Mouse (Mus musculus) heart, postnatal 0 days (tissue): ENCODE results near the gene Hsf2bp. TPM values are rescaled to one million over a fixed set of nuclear protein-coding genes. Genes with fewer than 3 reads are reported as not detected.

Experiments used
- ATAC-seq: fragments of 200-750 bp; cut with Nextera tagmentation; 2 replicates; pipeline ENCODE4 v1.8.0; 2017; ENCODE audit warnings: low read depth, moderate number of reproducible peaks, moderate library complexity; ENCODE audit not compliant: insufficient read depth
- DNase-seq: peaks from one replicate; pipeline ENCODE4 v3.0.0-alpha.2; 2016; ENCODE audit warnings: low spot score
- H3K27ac ChIP-seq: fragments of 300-500 bp; sonication (generic); 2 replicates; pipeline ENCODE4 v1.5.1; 2014; ENCODE audit warnings: low read depth, mild to moderate bottlenecking
- H3K27me3 ChIP-seq: fragments of 300-500 bp; sonication (generic); 2 replicates; pipeline ENCODE4 v1.6.1; 2014; ENCODE audit warnings: low read length, mixed read lengths; ENCODE audit not compliant: control insufficient read depth, insufficient read depth
- H3K36me3 ChIP-seq: fragments of 300-500 bp; sonication (generic); replicated peaks from 2 replicates; pipeline ENCODE4 v1.6.1; 2014; ENCODE audit warnings: low read length, mixed read lengths; ENCODE audit not compliant: control insufficient read depth, insufficient read depth
- H3K4me1 ChIP-seq: fragments of 300-500 bp; sonication (generic); 2 replicates; pipeline ENCODE4 v1.6.1; 2014; ENCODE audit warnings: antibody characterized with exemption; ENCODE audit not compliant: control insufficient read depth, insufficient read depth
- H3K4me2 ChIP-seq: fragments of 300-500 bp; sonication (generic); 2 replicates; pipeline ENCODE4 v1.6.1; 2014; ENCODE audit warnings: low read depth, mild to moderate bottlenecking, low read length, moderate library complexity
- H3K4me3 ChIP-seq: fragments of 300-500 bp; sonication (generic); 2 replicates; pipeline ENCODE4 v1.5.1; 2014; ENCODE audit warnings: low read depth, low read length
- H3K9ac ChIP-seq: fragments of 300-500 bp; sonication (generic); replicated peaks from 2 replicates; pipeline ENCODE4 v1.6.1; 2014; ENCODE audit warnings: low read depth, low read length, mixed read lengths
- H3K9me3 ChIP-seq: fragments of 300-500 bp; sonication (generic); replicated peaks from 2 replicates; pipeline ENCODE4 v1.6.1; 2016; ENCODE audit warnings: low read length; ENCODE audit not compliant: control insufficient read depth
- CTCF ChIP-seq: IDR thresholded peaks from 2 replicates; pipeline ENCODE4 v1.5.1; 2016; ENCODE audit warnings: antibody characterized with exemption, control low read depth, low read depth
- EP300 ChIP-seq: IDR thresholded peaks from 2 replicates; pipeline ENCODE4 v1.6.1; 2016; ENCODE audit warnings: antibody characterized with exemption, low read depth
- WGBS: fragments of 180-500 bp; shearing (Covaris S2); extraction: QIAGEN DNeasy Blood & Tissue Kit; methylation state at CpG from one replicate; pipeline ENCODE4 v1.1.7; 2014; 5-methylcytosine and 5-hydroxymethylcytosine counted together
- polyA plus RNA-seq: library from polyadenylated mRNA; unstranded; fragments of >200 nt; fragmentation: Nextera tagmentation; extraction: Ambion mirVana; gene quantifications from 2 replicates; pipeline ENCODE4 v1.2.1, GENCODE M21; 2015
- total RNA-seq: library from RNA; depleted of rRNA; stranded (reverse); fragments of >200 nt; gene quantifications from 2 replicates; pipeline ENCODE4 v1.2.3, GENCODE M21; 2014; ENCODE audit warnings: low replicate concordance

Hsf2bp gene
- total and polyA plus RNA-seq, 2 experiments from 2014 or later, result 0.19 TPM; not detected in 1

DNA sequence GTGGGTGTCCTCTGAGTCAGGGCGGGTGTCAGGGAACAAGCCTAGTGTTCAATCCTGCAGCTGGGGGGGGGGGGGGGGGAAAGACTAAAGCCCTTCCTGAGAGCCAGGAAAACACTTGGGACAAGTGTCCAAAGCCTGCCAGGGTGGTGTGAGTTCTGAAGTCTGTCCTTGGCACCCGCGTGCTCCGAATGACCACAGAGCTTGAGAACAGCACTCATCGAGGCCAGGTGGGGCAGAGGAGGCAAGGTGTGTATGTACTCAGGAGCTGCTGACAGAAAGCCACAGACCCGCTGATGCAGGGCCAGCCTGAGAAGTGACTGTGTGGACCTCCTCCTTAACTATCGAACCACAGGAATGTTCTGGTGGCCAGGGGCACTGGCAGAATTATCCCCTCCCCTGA lies 116.5 kb downstream of the Hsf2bp start:
- DNase-seq, result no peak
- H3K27ac ChIP-seq, result no peak overlapping the region
- ATAC-seq, result no peak
- 68% methylated on average over 7 of the region's 7 CpGs for WGBS
- peaks cover 4% of the 10 kb centered on the region for H3K4me1 ChIP-seq
- no peak overlapping the region for H3K4me3 ChIP-seq
- H3K9me3 ChIP-seq, result no peaks in the 10 kb centered on the region
- TF ChIP-seq EP300 (no peak), CTCF (no peak)
- no peak overlapping the region for H3K9ac ChIP-seq
- H3K27me3 ChIP-seq, result no peaks in the 10 kb centered on the region
- H3K4me2 ChIP-seq, result no peak overlapping the region
- no peaks in the 10 kb centered on the region for H3K36me3 ChIP-seq

GRCm38 (mm10) chr17:31918374-31918773 lies 117.8 kb downstream of the Hsf2bp start:
- no peak overlapping the region for H3K27ac ChIP-seq
- ATAC-seq, result no peak
- 87% methylated on average over 8 of the region's 8 CpGs for WGBS

DNA sequence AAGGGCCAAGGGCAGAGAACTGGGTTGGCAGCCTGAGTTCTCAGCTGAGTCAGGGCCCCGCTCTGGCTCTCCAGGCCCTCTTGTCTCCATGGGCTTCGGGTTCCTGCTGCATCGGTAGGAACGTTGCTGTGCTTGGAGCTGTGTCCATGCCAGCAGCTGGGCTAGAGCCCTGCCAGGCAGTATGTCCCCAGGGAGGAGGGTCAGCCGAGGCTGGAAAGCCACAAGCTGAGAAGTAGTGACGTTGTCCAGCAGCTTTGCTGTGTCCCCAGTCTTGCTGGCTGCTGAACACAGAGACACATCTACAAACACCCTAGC lies 119.7 kb downstream of the Hsf2bp start:
- Histone ChIP-seq H3K4me2 (no peak overlapping the region), H3K4me1 (peaks cover 13% of the 10 kb centered on the region), H3K27me3 (no peaks in the 10 kb centered on the region), H3K9me3 (no peaks in the 10 kb centered on the region), H3K27ac (no peak overlapping the region), H3K9ac (no peak overlapping the region; the same call in 1 of the 2 replicates), H3K36me3 (no peaks in the 10 kb centered on the region), H3K4me3 (no peak overlapping the region)
- TF ChIP-seq CTCF, result no peak
- 49% methylated on average over 6 of the region's 6 CpGs for WGBS
- ATAC-seq (no peak), DNase-seq (no peak)

More at GRCm38 (mm10) chr17:31918374-31918773, 117.8 kb downstream of the Hsf2bp start:
- TF ChIP-seq EP300, result no peak
- no peak for TF ChIP-seq CTCF
- Histone ChIP-seq H3K9me3 (no peaks in the 10 kb centered on the region), H3K36me3 (no peaks in the 10 kb centered on the region), H3K4me3 (no peak overlapping the region), H3K4me2 (no peak overlapping the region), H3K9ac (no peak overlapping the region), H3K4me1 (peaks cover 8% of the 10 kb centered on the region), H3K27me3 (no peaks in the 10 kb centered on the region)
- no peak for DNase-seq

DNA sequence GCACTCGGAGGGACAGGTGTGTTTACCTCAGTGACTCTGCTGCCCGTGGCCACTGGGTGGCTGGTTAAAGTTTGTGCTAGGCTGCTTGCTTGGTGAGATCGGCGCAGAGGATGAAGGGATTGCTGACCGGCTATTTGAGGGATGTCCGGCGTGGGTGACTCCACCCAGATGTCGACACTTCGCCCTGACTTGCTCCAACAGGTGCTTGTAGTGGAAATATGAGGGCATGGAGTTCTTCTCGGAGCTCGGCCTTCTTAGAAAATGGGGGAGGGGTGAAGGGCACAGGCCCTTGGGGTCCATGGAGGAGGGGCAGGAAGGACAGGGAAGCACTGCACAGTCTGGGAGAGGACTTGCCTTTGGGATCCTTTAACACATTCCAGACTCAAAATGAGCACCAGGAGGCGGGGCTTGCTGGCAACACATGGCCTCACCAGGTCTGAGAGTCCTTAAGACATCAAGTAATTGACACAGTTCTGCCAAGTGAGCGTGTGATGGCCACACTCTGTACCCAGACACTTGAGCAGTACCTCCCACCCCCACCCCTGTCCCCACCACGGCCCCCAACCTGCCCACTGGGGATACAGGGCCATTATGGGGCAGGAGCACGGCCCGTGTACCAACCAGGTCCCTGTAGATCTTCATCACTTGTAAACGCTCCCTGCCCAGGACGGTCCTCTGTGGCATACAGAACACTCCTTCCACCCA lies 120.2 kb downstream of the Hsf2bp start:
- ATAC-seq (no peak), DNase-seq (no peak)
- Histone ChIP-seq H3K4me1 (peaks cover 11% of the 10 kb centered on the region), H3K27ac (no peak overlapping the region), H3K9ac (no peak overlapping the region), H3K4me3 (no peak overlapping the region), H3K4me2 (no peak overlapping the region), H3K27me3 (no peaks in the 10 kb centered on the region), H3K9me3 (no peaks in the 10 kb centered on the region), H3K36me3 (no peaks in the 10 kb centered on the region)
- WGBS, result 50% methylated on average over 18 of the region's 18 CpGs
- TF ChIP-seq CTCF, result no peak
- no peak for TF ChIP-seq EP300

DNA sequence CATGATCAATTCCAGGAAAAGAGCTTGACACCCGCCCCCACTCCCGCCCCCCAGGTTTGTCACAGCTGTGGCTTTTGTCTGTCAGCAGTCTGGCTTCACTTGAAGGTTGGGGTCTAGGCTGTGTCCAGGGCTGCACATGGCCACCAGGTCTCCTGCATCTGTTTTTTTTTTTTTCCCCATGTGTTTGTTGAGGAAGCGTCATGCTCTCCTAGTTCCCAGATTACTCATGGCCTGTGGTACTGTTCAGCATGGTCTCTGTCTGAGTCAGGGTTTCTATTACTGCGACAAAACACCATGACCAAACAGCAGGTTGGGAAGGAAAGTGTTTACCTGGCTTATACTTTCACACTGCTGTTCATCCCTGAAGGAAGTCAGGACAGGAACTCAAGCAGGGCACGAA lies 121.8 kb downstream of the Hsf2bp start:
- no peaks in the 10 kb centered on the region for H3K9me3 ChIP-seq
- ATAC-seq (no peak), DNase-seq (no peak)
- no peak for TF ChIP-seq CTCF
- TF ChIP-seq EP300, result no peak
- H3K4me1 ChIP-seq, result peaks cover 8% of the 10 kb centered on the region; the same call in 1 of the 2 replicates
- H3K4me2 ChIP-seq, result no peak overlapping the region
- H3K9ac ChIP-seq, result no peak overlapping the region
- no peak overlapping the region for H3K27ac ChIP-seq
- no peaks in the 10 kb centered on the region for H3K36me3 ChIP-seq
- no peak overlapping the region for H3K4me3 ChIP-seq
- no peaks in the 10 kb centered on the region for H3K27me3 ChIP-seq
- 86% methylated on average over 5 of the region's 5 CpGs for WGBS
